Mouse (Mus musculus) thymus, adult 2 months (tissue): Measurements from ENCODE around the gene Usp18.

Source experiments
- CTCF ChIP-seq: fragments of 200-500 bp; IDR thresholded peaks from 2 replicates; pipeline ENCODE4 v1.5.1; 2012; ENCODE audit warnings: mild to moderate bottlenecking, control low read depth, low read length, moderate library complexity, borderline replicate concordance; ENCODE audit not compliant: control insufficient read depth, poor library complexity, insufficient read depth; ENCODE audit errors: extremely low read depth
- POLR2A ChIP-seq: fragments of 200-500 bp; IDR thresholded peaks from 2 replicates; pipeline ENCODE4 v1.6.1; 2012; ENCODE audit warnings: mild to moderate bottlenecking, low read length, control low read depth, moderate library complexity; ENCODE audit not compliant: control insufficient read depth, poor library complexity, insufficient read depth; ENCODE audit errors: extremely low read depth

- TF ChIP-seq CTCF (no peak), POLR2A (no peak)
Observed at GRCm38 (mm10) chr6:121304630-121305029, 58.9 kb downstream of the Usp18 start.
